Mouse (Mus musculus) kidney, postnatal 36 days (tissue): ENCODE data around the gene Elf2.

ENCODE experiments used
- DNase-seq, 2 experiments: peaks; one replicate each; pipeline ENCODE4 v3.0.0; 2021 to 2022; ENCODE audit warnings: mixed read lengths in 2 of 2

Elf2 gene

GRCm38 (mm10) chr3:51327429-51327797, 13.1 kb downstream of the Elf2 start:
- DNase-seq = no peak

- peak; percentile 32 to 46 for DNase-seq
Observed at GRCm38 (mm10) chr3:51326664-51327428, 13.6 kb downstream of the Elf2 start.

DNA sequence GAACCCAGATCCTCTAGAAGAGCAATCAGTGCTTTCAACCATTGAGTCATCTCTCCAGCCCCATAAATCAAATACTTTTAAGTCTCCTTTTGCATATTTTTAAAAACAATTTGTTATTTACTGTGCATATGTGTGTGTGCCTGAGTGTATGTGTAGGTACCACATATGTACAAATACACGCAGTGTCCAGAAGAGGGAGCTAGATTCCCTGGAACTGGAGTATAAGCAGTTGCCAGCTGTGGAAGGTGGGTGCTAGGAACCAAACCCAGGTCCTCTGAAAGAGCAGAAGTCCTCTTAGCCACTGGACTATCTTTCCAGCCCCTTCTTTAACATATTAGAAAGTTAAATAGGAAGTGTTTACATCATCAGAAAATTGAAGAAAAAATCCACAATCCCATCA, 15.0 kb downstream of the Elf2 start:
- DNase-seq = no peak

GRCm38 (mm10) chr3:51323006-51323405, 17.5 kb downstream of the Elf2 start:
- no peak for DNase-seq

DNA sequence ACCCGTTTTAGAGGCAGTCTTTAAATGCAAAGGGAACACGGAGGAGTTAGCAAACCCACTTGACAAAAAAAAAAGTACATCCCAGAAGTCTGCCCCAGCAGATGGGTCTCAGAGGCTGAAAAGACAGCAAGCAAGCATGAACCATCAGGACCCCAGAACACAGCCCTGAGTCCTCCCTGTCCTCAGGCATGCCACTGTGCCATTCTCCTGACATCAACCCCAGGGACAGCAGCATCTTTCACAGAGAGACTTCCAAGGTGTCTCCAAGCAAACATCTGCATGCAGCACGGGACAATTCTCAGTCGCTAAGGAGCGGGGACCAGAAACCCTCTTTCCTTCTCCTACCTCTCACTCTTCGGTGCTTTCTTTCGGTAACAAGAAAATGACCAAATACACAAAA, 18.1 kb downstream of the Elf2 start:
- DNase-seq = no peak

- no peak for DNase-seq
Observed at GRCm38 (mm10) chr3:51321141-51321540, 19.3 kb downstream of the Elf2 start.

GRCm38 (mm10) chr3:51318053-51318452, 22.4 kb downstream of the Elf2 start:
- DNase-seq = peak in 1 of 2 experiments; percentile 22

DNA sequence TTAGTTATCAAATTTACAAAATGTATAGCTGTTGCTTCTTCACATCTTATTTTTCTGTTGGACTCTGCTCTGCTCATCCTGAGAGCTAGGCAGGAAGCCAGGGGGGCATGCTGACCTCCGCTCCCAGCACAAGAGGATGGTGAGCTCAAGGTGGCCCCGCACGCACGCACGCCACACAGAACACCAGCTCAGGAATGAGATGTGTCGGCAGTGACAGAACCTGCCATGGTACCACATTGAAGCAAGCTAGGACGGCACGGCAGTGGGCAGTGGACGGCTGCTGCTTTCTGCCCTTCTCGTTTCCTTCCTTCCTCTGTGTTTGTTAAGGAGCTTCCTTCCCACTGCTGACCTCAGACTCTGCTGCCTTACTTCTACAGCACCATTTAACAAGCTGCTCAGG, 23.6 kb downstream of the Elf2 start:
- no peak for DNase-seq

- no peak for DNase-seq
Observed at GRCm38 (mm10) chr3:51311638-51312037, 28.8 kb downstream of the Elf2 start.

- DNase-seq = no peak
Observed at GRCm38 (mm10) chr3:51310098-51310497, 30.4 kb downstream of the Elf2 start.

DNA sequence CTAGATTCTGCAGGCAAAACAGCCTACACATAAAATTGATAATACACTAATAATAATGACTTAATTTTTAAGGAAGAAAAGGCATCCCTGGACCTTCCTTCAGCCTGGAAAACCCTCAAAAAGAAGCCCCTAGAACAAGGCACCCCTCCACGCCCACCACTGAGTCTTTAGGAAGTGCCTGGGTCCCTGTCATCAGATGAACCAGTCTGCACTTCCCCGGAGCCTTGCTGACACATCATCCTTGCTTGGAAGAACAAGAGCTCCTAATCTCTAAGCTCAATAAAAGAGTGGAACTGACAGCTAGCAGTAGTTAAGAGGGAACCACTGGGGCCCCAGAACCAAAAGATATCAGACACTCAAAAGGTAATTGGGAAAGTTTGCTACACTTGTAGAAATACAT, 33.8 kb downstream of the Elf2 start:
- no peak for DNase-seq

- no peak for DNase-seq
Observed at GRCm38 (mm10) chr3:51305961-51306360, 34.5 kb downstream of the Elf2 start.

GRCm38 (mm10) chr3:51302971-51303476, 37.4 kb downstream of the Elf2 start:
- no peak for DNase-seq

DNA sequence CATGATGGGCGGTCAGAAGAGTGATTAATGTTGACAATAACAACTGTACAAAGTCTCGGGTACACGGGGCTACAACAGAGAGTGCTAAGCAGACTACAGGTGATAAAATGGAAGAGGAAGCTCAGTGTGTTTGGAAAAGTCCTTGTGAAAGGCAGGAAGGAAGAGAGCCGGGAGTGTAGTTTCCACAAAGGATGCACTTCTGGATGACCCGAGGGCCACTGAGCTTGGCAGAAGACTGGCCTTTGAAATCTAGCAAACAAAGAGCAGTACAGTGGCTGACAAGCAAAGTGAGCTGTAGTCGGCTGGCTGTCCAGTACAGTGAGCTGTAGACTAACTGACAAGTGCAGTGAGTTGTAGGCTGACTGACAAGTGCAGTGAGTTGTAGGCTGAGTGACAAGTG, 38.9 kb downstream of the Elf2 start:
- peak; percentile 36 to 42 for DNase-seq

DNA sequence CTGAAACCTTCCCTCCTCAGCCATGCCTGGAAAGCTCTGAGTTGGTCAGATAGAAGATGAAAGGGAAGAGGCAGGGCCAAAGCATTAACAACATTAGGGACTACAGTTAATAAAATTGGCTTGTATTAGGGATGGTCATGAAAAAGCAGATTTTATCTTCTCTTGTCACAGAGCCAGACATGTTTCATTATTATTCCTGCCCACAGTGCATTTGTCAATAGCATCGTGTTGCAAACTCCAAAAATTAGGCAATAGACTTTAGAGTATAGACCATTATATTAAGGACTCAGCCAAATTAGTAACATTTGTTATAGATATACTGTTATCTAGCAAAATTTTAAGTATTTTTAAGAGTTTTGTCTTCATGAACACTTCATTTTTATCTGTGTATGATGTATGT, 43.7 kb downstream of the Elf2 start:
- no peak for DNase-seq

GRCm38 (mm10) chr3:51295225-51295624, 45.2 kb downstream of the Elf2 start:
- no peak for DNase-seq

- DNase-seq = no peak
Observed at GRCm38 (mm10) chr3:51294251-51294650, 46.2 kb downstream of the Elf2 start.

DNA sequence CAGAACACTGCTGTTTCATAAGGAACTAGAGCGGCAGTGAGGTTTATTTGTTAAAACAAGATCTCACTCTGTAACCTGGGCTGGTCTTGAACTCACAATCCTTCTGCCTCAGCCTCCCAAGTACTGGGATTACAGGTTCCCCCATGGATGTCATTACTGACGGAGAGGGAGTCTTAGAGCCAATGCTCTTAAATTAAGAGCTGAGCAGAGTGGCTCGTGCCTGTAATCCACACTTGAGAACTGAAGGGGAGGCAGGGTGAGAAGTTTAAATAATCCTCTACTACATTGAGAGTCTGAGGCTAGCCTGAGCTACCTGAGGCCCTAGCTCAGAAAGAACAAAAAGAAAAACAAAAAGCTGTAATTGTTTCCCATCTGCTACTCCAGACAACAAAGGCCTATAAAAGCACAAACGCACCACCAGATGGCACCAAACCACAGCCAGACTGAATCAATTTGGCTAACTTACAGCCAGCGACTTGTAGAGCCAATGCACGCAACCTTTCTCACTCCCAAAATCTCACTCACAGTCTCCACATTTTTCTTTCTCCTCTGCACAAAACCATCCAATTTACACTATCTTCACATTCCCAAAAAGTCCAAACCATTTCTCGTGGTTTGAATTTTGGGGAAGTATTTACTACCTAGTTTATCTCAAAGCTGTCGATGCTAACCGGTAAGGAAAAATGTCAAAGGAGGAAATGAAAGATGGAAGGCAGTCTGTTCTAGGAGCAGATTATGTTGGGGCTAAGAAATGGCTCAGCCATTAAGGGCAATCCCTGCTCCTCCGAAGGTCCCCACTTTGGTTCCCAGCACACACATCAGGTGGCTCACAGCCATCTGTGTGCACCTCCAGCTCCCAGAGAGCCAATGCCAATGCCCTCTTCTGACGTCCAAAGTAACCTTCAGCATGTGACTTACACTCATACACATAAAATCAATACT, 51.3 kb downstream of the Elf2 start:
- peak; percentile 83 to 93 for DNase-seq

DNA sequence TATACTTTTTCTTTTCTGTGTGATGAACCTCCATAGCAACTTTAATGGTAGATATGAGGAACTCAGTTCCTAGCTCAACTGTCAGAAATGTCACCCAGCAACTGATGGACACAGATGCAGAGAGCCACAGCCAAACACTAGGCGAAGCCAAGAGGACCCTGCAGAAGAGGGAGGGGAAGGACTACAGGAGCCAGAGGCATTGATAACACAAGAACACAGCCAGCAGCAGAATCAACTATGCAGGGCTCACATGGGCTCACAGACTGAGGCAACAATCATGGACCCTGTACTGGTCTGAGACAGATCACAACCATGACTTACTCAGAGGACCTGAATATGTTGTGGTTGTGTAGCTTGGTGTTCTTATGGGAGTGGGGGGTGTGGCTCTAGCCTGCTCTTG, 56.1 kb downstream of the Elf2 start:
- DNase-seq = no peak

GRCm38 (mm10) chr3:51281727-51282126, 58.7 kb downstream of the Elf2 start:
- DNase-seq = no peak

DNA sequence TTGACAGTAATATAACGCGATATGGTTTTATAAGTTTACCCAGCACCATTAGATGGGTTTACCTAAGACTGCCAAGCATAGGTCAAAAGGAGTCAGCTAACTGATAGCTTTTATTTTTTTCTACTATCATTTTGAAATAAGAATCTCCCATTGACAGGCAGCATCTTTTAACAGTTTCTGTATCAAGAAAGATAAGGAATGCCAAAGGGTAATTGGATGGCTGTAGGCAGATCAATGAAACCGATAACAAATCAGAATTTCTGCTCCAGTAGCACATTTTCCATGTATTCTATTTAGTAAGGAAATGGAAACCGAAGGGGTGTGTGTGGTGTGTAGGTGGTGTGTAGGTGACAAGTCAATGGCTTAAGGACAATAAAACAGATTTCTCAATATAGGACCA, 62.0 kb downstream of the Elf2 start:
- no peak for DNase-seq

GRCm38 (mm10) chr3:51277201-51278150, 63.0 kb downstream of the Elf2 start:
- peak; percentile 89 to 90 for DNase-seq
